Mouse (Mus musculus): ENCODE measurements around the gene Mtif3.

The Mtif3 gene

DNA sequence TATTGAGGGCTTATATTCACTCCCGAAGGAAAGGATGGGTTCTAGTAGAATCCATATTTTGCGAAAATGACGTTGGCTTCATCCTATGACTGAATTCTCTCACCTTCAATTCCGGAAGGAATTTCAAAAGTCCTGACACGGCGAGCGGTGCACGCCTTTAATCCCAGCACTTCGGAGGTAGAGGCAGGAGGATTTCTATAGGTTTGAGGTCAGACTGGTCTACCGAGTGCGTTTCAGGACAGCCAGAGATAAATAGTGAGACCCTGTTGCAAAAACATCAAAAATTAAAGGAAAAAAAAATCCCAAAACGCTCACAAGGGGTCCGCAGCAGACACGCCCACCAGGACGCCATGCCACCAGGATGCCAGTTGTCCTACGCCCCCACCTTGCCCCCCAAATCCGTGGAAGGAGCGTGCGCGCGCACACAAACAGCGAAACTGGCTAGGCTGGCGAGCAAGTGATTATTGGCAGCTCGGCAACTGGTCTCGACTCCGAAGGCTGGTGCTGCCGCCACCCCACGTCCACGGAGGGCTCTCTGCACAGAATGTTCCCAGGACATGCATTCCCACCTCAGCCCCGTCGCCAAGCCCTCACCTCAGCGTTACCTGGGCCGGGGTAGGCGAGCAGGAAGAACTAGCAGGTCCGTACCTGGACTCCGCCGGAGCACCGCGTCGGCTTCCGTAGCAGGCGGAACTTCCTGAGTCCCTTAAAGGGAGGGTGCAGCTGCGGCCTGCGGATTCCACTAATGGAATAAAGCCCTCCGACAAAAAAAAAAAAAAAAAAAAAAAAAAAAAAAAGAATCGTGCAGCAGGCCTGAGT lies at the start of gene Mtif3:
Gene Mtif3 (minus strand): TSS at position 683 of the 819 bp plus-strand sequence.
- DNase-seq (ENCODE audit: low spot score) = peak; percentile 90

DNA sequence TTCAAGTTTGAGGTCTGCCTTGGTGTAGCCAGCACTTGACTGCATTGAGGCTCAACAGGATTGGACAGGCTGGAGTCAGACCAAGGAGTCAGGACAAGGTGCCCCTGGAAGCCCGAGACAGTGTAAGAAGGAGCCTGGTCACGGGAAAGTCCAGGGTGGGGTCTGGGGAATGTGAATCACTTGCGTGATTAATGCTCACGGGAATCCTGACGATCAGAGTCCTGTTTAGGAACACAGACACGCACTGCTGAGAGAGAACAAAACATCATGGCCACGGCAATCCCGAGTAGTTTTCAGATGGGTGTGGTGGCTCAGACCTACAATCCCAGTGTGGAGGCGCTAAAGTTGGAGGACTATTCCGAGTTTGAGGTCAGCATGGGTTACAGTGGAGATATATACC lies 47.7 kb upstream of the Mtif3 start:
- no peak for DNase-seq (ENCODE audit: low spot score)

DNA sequence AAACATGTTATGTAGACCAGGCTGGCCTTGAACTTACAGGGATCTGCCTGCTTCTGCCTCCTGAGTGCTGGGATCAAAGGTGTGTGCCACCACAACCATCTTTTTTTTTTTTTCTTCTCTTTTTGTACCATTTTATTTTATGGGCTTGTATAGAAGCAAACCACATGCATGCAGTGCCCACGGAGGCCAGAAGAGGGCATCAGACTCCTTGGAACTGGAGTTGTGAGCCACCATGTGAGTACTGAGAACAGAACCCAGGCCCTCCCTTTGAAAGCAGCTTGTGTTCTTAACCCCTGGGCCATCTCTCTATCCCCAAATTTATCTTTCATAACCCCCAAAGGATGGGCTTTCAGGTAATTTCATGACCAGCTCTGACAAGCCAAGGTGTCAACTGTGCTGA lies 39.7 kb upstream of the Mtif3 start:
- DNase-seq (ENCODE audit: low spot score) = no peak

DNA sequence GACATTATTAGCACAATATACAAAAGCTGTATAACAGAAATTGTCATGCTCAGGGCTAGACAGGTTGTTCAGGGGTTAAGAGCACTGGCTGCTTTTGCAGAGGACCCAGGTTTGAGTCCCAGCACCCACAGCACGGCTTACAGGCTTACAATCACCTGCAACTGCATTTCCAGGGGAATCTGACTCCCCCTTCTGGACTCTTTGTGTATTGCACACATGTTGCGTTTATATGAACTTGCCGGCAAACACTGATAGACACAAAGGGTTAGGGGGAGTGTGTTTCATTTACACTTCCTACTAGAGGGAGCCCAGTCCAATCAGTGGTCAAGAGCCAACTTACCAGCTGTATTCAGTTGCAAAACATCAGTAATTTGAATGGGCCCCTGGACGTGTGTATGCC lies 37.7 kb upstream of the Mtif3 start:
- no peak for DNase-seq (ENCODE audit: low spot score)

DNA sequence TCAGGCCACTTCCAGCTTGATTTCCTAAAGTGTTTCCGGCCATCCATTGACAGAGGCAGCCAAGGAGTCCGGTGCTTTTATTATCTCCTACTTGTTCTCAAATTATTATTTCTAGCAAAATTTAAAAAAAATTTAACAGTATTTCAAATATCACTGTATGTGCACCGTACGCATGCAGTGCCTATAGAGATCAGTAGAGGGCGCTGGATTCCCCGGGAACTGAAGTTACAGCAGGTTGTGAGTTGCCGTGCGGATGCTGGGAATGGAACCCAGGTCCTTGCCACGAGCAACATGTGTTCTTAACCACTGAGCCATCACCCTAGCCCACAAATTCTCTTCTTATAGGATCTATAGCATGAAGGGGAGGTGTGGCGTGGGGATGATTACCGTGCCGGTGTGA lies 35.2 kb upstream of the Mtif3 start:
- DNase-seq (ENCODE audit: low spot score) = peak; percentile 40

DNA sequence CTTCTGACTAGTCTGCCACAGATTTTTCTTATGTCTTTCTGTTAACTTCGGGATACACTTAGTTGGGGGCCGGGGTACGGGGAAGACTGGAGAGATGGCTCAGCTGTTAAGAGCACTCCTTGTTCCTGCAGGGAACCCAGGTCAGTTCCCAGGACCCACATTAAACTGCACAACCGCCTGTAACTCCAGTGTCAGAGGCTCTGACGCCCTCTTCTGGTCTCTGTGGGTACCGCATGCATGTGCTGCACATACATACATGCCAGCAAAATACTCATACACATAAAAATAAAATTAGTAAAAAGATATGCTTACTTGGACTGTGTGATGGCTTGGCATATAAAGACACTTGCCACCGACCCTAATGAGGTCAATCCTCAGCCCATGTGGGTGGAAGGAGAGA lies 33.2 kb upstream of the Mtif3 start:
- DNase-seq (ENCODE audit: low spot score) = peak; percentile 45

DNA sequence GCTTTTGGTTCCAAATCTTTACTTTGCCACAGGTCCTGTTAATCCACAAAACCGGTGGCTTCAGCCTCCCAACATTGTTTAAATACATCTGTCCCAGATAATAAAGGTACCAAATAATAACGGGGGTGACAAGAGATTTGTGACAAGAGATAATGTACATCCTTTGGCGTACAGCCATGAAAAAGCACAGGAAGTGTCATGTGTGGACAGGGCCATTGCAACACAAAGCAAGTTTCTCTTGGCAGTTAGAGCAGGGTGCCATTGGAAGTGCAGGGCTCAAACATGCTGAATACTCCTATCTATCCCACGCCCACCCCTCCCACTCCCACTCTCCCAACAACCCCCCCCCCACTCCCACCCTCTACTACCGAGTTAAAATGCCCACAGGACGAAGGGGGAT lies 31.4 kb upstream of the Mtif3 start:
- DNase-seq (ENCODE audit: low spot score) = no peak

DNA sequence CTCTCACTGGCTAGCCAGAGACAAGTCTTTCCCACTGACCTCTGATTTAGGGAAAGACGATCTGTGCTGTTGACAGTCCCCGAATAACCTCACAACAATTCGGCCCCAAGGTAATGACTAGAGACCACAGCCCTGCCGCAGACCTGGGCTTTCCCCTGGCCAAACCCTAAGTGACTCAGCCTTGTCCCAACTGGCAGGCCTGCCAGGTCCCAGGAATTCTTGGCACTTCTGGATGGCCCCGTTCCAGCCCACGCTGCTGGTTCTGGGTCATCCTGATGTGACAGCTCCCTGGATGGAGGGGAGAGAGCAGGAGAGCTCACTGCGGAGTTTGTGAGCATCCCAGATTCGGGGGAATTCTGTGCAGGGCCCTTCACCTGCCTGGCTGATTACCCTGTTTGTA lies 29.9 kb upstream of the Mtif3 start:
- no peak for DNase-seq (ENCODE audit: low spot score)

DNA sequence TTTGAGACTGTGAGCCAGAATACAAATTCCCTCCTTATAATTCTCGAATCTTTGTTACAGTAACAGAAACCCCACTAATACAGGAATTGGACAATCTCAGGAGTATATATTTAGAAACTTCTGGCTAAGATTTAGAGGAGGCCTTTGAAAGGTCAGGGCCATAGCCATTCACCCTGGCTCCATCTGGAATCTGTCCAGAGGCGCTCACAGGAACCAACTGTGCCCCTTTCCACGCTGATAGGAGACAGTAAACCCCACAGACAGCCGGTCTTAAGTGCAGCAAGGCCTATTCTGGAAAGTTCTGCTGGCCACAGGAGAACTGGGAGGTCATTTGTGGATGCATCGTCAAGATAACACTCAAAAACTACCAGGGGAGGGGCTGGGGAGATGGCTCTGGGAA lies 25.5 kb upstream of the Mtif3 start:
- peak; percentile 49 for DNase-seq (ENCODE audit: low spot score)

DNA sequence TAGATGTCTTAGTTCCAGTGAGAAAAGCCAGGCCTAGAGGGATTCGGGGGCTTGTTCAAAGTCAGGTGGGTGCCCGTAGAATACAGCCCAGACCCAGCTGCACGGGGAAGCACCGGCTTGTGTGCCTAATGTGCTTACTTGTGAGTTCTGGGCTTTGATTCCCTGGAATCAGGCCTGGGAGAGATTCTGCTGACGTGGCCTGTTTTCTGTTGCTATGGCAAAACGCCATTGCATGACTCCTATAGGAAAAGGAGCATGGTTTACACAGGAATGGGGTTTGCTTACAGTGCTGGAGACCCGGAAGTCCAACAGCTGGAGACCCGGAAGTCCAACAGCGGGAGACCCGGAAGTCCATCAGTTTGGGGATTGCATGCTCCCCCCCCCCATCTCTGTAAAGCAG lies 24.0 kb upstream of the Mtif3 start:
- no peak for DNase-seq (ENCODE audit: low spot score)

DNA sequence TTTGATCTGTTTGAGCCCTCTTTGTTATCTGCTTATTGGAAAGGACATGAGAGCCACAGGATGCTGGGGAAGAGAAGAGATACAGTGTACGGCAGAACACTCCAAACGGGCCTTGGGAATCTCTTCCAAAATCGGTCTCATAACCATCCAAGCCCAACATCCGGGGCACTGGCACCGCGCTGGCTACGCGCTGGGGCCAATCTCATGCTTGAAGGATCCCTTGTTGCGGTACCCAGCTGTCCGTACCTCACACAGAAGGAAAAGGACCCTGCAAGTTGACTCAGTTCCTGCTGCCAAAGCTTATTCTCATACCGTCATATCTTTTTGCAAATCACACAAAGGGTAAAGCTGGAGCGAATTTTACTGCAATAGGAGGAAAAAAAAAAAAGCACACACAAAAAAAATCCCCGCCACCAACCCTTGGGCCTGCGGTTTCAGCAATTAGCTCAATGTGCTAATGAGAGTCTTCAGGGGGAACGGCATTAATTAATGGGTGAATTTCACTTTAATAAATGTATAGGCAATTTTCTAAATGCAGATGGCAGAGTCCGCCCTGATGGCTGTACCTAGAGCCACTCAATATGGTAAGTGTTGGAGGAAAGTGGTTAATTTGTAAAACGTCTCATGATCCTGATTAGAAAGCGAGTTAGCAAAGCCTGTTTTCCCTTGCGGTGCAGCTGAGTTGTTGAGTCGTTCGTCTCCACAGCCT lies 22.3 kb upstream of the Mtif3 start:
- DNase-seq (ENCODE audit: low spot score) = no peak

DNA sequence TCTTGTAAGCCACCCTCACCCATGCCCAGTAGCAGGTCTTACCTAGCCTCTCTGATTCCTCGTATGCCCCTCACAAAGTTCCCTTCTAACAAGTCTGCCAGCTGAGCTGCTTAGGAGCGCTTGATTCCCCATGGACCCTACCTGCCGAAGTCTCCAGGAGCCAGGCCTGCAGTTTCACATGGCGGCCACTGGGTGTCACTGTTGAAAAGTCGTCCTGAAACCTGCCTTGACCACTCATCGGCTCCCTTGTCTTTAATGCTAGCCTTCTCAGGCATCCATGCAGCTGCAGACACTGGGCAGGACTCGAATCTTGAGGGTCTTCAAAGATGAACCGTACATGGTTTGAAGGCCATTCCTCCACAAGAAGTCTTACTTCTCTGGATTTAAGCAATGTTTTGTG lies 19.6 kb upstream of the Mtif3 start:
- DNase-seq (ENCODE audit: low spot score) = peak; percentile 45

DNA sequence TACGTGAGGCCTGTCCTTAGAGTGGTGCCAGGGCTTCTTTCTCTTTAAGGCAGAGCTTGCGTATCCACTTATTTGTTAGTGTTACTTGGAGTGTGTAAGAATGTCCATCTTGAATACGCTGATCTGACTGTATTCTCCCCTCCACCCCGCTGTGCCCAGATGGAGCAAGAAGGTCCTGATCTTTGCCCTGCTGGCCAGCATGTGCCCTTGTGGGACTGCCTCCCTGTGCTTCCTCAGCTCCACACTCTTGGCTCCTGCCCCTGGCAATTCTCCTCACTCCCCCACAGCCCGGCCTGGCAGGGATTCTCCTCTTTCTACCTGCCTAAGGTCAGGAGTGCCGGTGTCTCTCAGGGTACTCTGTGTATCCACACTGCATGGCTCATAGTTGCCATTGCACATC lies 17.8 kb upstream of the Mtif3 start:
- no peak for DNase-seq (ENCODE audit: low spot score)

DNA sequence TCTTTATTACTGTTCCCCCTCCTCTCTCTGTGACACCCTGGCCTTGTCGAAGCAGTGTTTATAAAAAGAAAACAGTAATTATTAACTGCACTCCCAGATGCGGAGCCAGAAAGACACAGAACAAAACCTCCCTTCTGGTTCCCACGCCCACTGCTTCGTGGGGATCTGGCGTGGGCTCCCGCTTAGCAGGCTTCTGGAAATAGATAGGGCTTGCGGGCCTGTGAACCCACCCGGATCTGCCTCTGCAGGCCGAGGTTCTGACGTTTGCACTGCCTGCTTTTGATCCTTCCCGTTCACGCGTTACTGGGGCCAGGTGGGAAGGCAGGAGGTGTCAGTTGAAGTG lies 11.2 kb upstream of the Mtif3 start:
- DNase-seq (ENCODE audit: low spot score) = no peak

DNA sequence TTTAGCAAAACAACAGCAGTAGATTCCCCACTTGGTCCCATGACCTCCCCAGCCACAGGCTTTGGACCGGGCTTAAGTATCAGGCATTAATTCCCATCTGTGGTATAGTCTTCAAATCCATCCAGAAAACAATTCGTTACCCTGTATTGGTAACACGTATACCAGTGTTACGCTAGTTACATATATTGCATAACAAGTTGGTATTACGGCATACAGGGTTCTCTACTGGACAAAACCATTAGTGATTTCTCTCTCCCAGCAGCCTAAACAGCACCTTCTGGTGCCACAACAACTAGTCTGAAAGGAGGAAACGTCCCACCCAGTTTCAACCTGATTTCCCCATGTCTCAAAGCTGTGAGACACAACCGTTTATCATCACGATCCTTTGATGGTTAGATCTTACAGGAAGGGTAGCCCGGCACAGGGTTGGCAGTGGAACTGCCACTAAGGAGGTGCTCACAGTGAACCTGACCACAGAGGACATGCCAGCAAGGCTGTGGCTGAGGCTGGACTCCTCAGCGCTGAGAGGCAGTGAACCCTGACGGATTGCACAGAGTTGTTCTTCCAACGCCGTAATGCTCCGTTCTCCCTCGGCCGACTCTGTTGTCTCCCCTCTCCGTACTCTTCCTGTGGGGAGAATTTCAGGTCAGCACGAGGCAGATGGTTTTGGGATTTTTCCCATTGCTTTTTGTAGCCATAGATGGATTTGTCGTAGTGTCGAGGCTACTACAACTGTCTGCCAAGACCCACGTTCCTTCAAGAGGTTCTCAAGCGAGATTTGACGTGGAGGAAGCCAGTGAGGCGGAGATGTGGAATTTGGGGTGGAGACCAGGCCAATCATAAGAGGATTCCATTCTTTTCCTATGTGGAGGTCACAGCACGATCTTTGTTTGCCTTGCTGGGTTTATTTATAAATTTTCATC lies 10.5 kb upstream of the Mtif3 start:
- no peak for DNase-seq (ENCODE audit: low spot score)

DNA sequence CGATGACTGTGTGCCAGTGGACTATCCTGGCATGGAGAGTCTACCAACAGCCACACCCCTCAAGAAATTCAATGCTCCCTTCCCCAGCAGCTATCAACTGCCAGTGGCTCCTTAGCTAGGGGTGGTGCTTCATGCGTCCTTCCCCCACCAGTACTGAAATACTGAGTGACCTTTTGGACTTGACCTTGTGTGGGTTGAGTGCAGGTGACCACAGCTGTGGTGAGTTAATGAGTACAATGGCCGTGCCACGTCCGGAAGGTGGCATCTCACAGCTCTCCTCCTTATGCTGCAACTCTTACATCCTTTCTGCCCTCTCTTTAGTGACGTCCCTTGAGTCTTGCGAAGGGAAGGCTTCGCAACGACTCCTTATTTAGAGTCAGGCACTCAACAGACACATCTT lies 9.8 kb upstream of the Mtif3 start:
- DNase-seq (ENCODE audit: low spot score) = no peak

DNA sequence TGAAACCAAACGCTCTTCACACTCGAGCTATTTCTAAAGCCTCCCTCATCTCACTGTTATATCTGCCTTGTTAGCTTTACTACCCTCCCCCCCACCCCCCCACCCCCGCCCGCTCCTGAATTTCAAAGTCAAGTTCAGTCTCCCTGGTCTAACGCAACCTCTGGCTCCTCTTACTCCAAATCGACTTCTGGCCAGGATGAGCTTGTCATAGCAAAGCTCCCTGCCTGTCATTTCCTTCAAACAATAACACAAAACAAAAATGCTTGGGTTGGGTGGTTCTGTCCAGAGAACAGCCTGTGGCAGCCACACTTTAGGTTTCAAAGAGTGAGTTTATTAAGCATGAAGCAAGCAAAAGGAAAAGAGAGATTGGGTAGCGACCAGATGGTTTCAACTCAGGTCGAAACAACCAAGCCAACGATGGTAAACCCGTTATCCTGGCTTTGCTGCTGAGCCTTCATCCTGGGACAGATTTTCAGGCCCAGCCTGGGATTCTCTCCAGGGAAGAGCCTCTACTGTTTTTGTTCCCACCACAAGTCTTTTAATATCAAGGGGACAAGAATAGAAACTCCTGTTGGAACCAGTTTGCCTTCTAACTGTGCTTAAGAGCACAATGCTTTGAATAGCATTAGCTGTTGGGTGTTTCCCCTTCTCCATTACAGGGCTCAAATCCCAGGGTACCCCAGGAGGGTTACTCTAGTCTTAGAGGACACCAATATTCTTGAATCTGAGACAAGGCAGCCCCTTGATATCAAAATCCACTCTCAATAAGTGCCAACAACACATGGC lies 8.4 kb upstream of the Mtif3 start:
- DNase-seq (ENCODE audit: low spot score) = no peak

DNA sequence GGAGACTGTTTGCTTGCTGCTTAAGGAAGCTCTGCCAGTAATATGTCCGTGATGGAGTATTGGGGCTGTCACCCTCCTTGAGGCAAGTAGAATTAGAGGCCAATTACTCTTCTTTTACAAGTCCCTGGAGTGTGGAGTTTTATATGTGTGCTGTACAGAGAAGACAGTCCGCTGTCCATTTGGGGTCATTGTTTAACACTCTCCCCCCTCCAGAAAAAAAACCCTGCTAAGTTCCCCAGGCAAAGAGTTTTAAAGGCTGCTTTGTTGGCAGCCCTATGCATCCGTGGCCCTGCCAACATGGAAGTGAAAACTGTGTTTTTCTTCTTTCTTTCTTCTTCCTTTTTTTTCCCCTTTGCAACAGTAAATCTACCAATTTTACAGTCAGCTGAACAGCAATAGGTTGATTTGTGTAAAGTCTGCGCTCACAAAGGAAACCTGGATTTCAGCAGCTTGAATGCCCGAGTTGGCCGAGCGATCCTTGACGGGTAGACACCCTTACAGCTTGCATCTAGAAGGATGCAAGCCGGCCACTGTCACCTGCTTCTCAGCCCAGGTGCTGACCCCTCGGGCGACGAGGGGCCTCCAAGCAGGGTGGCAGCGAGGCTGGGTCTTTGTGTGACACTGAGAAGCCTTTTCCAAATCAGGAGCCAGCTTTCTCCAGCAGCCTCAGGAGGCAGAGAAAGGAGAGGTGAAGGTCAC lies 5.2 kb upstream of the Mtif3 start:
- DNase-seq (ENCODE audit: low spot score) = no peak

DNA sequence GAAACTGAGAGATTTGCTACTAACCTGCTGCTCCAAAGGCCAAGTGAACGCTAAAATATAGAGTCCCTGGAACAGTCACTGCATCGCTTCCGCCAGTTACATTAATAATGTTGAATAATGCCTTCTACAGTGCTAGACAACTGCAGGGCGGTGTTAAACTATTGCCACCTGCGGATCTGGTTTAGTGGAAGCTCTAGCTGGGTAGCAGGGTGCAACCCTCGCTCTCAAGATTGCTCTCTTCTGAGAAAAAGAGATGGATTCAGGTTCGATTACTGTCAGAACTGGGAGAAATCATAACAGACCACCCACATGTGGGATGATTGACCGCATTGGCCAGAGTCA lies 308 bp upstream of the Mtif3 start:
- DNase-seq (ENCODE audit: low spot score) = no peak

DNA sequence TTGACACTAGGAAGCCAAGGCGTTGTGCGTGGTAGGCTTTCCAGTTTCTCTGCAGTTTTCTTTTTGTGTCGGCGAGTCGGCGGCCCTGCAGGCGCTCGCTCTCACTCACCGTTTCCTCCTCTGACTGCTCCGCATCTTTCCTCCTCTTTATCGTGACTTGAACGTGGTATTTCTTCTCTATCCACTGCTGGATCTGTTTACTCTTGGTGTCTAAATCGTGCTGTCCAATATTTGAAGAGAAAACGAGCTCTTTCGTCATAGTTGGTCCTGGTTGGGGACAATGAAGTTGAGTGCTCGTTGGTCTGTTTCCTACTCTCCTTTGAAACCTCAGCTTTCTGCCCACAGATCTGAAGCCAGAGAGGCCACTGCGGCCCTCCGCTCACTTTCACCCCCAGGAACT lies 6.9 kb downstream of the Mtif3 start:
- no peak for DNase-seq (ENCODE audit: low spot score)

DNA sequence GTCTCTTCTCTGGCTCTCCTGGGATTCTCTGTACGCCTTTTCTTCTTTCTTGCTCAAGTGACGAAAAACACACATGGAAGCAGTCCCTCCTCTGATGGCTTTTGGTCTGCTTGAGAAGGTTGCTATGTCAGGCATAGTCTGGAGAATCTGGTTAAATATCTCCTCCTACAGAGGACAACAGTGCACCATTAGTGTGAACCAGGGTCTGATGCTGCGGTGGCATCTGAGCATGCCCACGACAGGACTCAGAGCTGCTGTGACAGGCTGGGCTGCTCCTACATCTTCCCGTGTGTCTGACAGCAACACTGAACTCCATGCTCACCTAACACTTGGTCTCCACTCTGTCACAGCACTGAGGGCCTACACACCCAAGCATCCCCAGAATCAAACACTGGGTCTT lies 7.9 kb downstream of the Mtif3 start:
- DNase-seq (ENCODE audit: low spot score) = no peak

DNA sequence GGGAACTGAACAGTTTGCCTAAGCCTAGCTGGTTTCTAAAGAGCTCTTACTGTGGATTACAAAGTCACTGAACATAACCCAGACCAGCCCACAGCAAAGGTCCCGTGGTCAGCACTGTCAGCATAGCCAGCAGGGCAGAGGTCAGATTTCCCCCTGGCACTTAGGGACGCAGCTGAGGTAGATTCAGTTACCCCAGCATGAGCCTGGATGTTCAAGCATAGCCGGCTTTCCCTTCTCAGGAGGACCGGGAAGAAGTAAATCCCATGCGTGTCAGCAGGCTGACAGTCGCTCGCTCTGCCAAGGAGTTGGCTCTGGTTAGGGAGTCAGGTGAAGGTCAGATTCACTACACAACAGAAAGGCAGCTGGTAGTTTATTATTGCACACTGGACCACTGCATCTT lies 9.0 kb downstream of the Mtif3 start:
- no peak for DNase-seq (ENCODE audit: low spot score)
